44 mouse cellular contexts compared by ENCODE assay signal in genomic region chr1:152738793-152739192, GRCm38 (mm10). TPM values are rescaled to one million over a fixed set of nuclear protein-coding genes. Genes with fewer than 3 reads are reported as not detected.
DNase-seq lines count a peak whose midpoint lies in the region; ATAC-seq and TF ChIP-seq lines count a peak whose summit lies in the region.
"Had no signal": no experiment of that assay in that cellular context is flagged by ENCODE, and none has a peak within 500 bp of the region (broad histone marks: within the 10 kb centered on the region; RNA-seq: fewer than 3 reads in every experiment).

No protein-coding gene starts in this region.

- no peaks in the 10 kb centered on the region for H3K9me3 ChIP-seq in heart, embryonic 11.5 days (replicated peaks; ENCODE audit: control insufficient read depth, low read length)
- 0 out of 2 replicates have a peak, but pooled peaks cover 2% of the 10 kb centered on the region for H3K9me3 ChIP-seq in heart, embryonic 16.5 days (replicated peaks; ENCODE audit: control insufficient read depth, low read length)
- H3K9me3 ChIP-seq: embryonic facial prominence, embryonic 13.5 days; forebrain, embryonic 12.5 days; hindbrain, embryonic 12.5 days; limb, embryonic 13.5 days; lung, embryonic 15.5 days; neural tube, embryonic 12.5 days had no signal

- no peaks in the 10 kb centered on the region for H3K27me3 ChIP-seq in heart, adult 2 months (ENCODE audit: control insufficient read depth, insufficient read depth, low read length)
- H3K27me3 ChIP-seq in heart, embryonic 11.5 days (ENCODE audit: control insufficient read depth, insufficient read depth, low read length) = no peaks in the 10 kb centered on the region
- no peaks in the 10 kb centered on the region for H3K27me3 ChIP-seq in heart, embryonic 16.5 days (ENCODE audit: control insufficient read depth, insufficient read depth, low read length)
- H3K27me3 ChIP-seq: embryonic facial prominence, embryonic 13.5 days; forebrain, embryonic 12.5 days; hindbrain, embryonic 12.5 days; limb, embryonic 13.5 days; lung, embryonic 15.5 days; neural tube, embryonic 12.5 days had no signal

- no peak overlapping the region for H3K4me2 ChIP-seq in heart, embryonic 11.5 days
- H3K4me2 ChIP-seq in heart, embryonic 16.5 days (ENCODE audit: low read depth, low read length) = no peak overlapping the region
- H3K4me2 ChIP-seq: embryonic facial prominence, embryonic 13.5 days; forebrain, embryonic 12.5 days; hindbrain, embryonic 12.5 days; limb, embryonic 13.5 days; liver, embryonic 11.5 days; lung, embryonic 15.5 days; midbrain, embryonic 11.5 days; neural tube, embryonic 12.5 days had no signal

- H3K27ac ChIP-seq in heart, adult 2 months = peak overlapping the region; percentile 47
- peak overlapping the region; percentile 25; the same call in 1 of the 2 replicates for H3K27ac ChIP-seq in heart, embryonic 11.5 days (ENCODE audit: low read depth, low read length)
- peak overlapping the region; percentile 85 for H3K27ac ChIP-seq in heart, embryonic 16.5 days (ENCODE audit: low read length)
- H3K27ac ChIP-seq: embryonic facial prominence, embryonic 13.5 days; forebrain, embryonic 12.5 days; hindbrain, embryonic 12.5 days; left cerebral cortex, adult 2 months; limb, embryonic 13.5 days; lung, embryonic 15.5 days; neural tube, embryonic 12.5 days had no signal

- H3K4me1 ChIP-seq in heart, adult 2 months (ENCODE audit: control insufficient read depth, insufficient read depth, low read length) = peaks cover 4% of the 10 kb centered on the region; the same call in 1 of the 2 replicates
- peaks cover 7% of the 10 kb centered on the region; the same call in 1 of the 2 replicates for H3K4me1 ChIP-seq in heart, embryonic 11.5 days (ENCODE audit: control insufficient read depth, insufficient read depth, low read length)
- peaks cover 14% of the 10 kb centered on the region for H3K4me1 ChIP-seq in heart, embryonic 16.5 days (ENCODE audit: control insufficient read depth, insufficient read depth, low read length)
- H3K4me1 ChIP-seq: forebrain, embryonic 12.5 days; hindbrain, embryonic 12.5 days; neural tube, embryonic 12.5 days had no signal

- peak; percentile 57 to 76 for DNase-seq in heart, adult 2 months
- peak; percentile 31 to 48 for DNase-seq in heart, postnatal 36 days
- no peak for DNase-seq in embryo, embryonic 10 days (ENCODE audit: low spot score)
- no peak for DNase-seq in gastrocnemius, postnatal 36 days
- no peak for DNase-seq in thymus, postnatal 36 days
- no peak for DNase-seq in right cerebral cortex, postnatal 4 days
- DNase-seq: adrenal gland, adult 8-10 months; cerebellum, adult 2 months; cerebellum, postnatal 14 days; embryo, embryonic 11 days; forebrain, postnatal 0 days; kidney, adult 11 months; kidney, postnatal 25 days; lung, postnatal 36 days; right cerebral cortex, adult 18-20 months; thymus, adult 2 months had no signal

- WGBS in heart, adult 2 months = 58% methylated on average over 9 of the region's 9 CpGs
- 43% methylated on average over 9 of the region's 9 CpGs for WGBS in heart, embryonic 11.5 days (ENCODE audit: insufficient replicate concordance)
- WGBS in heart, embryonic 16.5 days = 25% methylated on average over 9 of the region's 9 CpGs

- no peak for TF ChIP-seq CTCF in heart, adult 2 months (IDR thresholded peaks at IDR 0.05)

- no peak overlapping the region for H3K4me3 ChIP-seq in heart, adult 2 months
- H3K4me3 ChIP-seq in heart, embryonic 11.5 days (ENCODE audit: low read depth, low read length) = no peak overlapping the region
- H3K4me3 ChIP-seq in heart, embryonic 16.5 days (ENCODE audit: low read length) = no peak overlapping the region
- H3K4me3 ChIP-seq: embryonic facial prominence, embryonic 13.5 days; erythroblast, embryonic 14.5 days; forebrain, embryonic 12.5 days; hindbrain, embryonic 12.5 days; left cerebral cortex, adult 2 months; limb, embryonic 13.5 days; lung, embryonic 15.5 days; myocyte; neural tube, embryonic 12.5 days had no signal

- peak; percentile 89 for TF ChIP-seq EP300 in heart, adult 2 months (IDR thresholded peaks at IDR 0.05; ENCODE audit: insufficient read depth, low read depth, low read length)

- no peak for TF ChIP-seq POLR2A in heart, adult 2 months (IDR thresholded peaks at IDR 0.05; ENCODE audit: insufficient read depth, low read depth, low read length)

- H3K79me2 ChIP-seq in heart, adult 2 months (replicated peaks; ENCODE audit: control insufficient read depth, insufficient read depth, low read length) = no peaks in the 10 kb centered on the region

- ATAC-seq in heart, embryonic 11.5 days (replicated peaks; ENCODE audit: insufficient number of reproducible peaks, low FRiP score, low TSS enrichment) = 0 out of 2 replicates have a peak, but pooled peaks have one; percentile 46
- ATAC-seq in heart, embryonic 16.5 days (replicated peaks; ENCODE audit: extremely low read depth, insufficient read depth, low FRiP score) = peak; percentile 95
- ATAC-seq: activated CD4-positive, CD25-positive, alpha-beta regulatory T cell, adult 4 months; forebrain, postnatal 0 days; midbrain, embryonic 16.5 days had no signal

- intact Hi-C loops in heart, adult 2 months (cut with DNase I) = no loop called here
- intact Hi-C loops in heart, postnatal 36 days (cut with DNase I) = no loop called here
- intact Hi-C loops in gastrocnemius, postnatal 36 days (cut with DNase I) = no loop called here

- no peaks in the 10 kb centered on the region for H3K36me3 ChIP-seq in heart, adult 2 months (ENCODE audit: control insufficient read depth, insufficient read depth, low read length)
- H3K36me3 ChIP-seq in heart, embryonic 11.5 days (ENCODE audit: control insufficient read depth, insufficient read depth, low read length) = no peaks in the 10 kb centered on the region
- 0 out of 2 replicates have a peak, but pooled peaks cover 3% of the 10 kb centered on the region for H3K36me3 ChIP-seq in heart, embryonic 16.5 days (ENCODE audit: control insufficient read depth, insufficient read depth)
- H3K36me3 ChIP-seq: embryonic facial prominence, embryonic 13.5 days; forebrain, embryonic 12.5 days; hindbrain, embryonic 12.5 days; limb, embryonic 13.5 days; lung, embryonic 15.5 days; neural tube, embryonic 12.5 days had no signal

- no peak overlapping the region for H3K9ac ChIP-seq in heart, adult 2 months (ENCODE audit: low read depth, low read length)
- H3K9ac ChIP-seq in heart, embryonic 11.5 days (ENCODE audit: low read depth, low read length) = no peak overlapping the region
- H3K9ac ChIP-seq in heart, embryonic 16.5 days (ENCODE audit: low read length) = no peak overlapping the region
- H3K9ac ChIP-seq: embryonic facial prominence, embryonic 13.5 days; forebrain, embryonic 12.5 days; forebrain, postnatal 0 days; hindbrain, embryonic 12.5 days; limb, embryonic 13.5 days; lung, embryonic 15.5 days; neural tube, embryonic 12.5 days had no signal

RNA-seq across cellular contexts. Expression of gene Apobec4, which starts 11.6 kb away (rescaled TPM):
- not detected for total RNA-seq in heart, adult 2 months (2021)
- polyA plus RNA-seq in heart, adult 2 months (2012; rRNA removed) = not detected in 2 replicates
- polyA plus RNA-seq in heart, embryonic 11.5 days (2014; fragmentation: Nextera tagmentation; extraction: Ambion mirVana) = not detected in 2 replicates
- polyA plus RNA-seq in heart, embryonic 16.5 days (2015; fragmentation: Nextera tagmentation; extraction: Ambion mirVana) = not detected in 2 replicates
- not detected for total RNA-seq in heart, postnatal 36 days (2021)
- total RNA-seq in gastrocnemius, postnatal 36 days (2021) = not detected
- total RNA-seq: adrenal gland, adult 8-10 months; adrenal gland, postnatal 4 days; CH12.LX; ES-E14; gastrocnemius, adult 8-10 months; layer of hippocampus, adult 18-20 months; layer of hippocampus, postnatal 14 days; left cerebral cortex, adult 2 months; left cerebral cortex, postnatal 36 days; megakaryocyte, adult 5-6 weeks had no signal
- polyA plus RNA-seq: activated CD4-positive, CD25-positive, alpha-beta regulatory T cell, adult 4 months; C2C12; cerebellum, adult 2 months; embryonic facial prominence, embryonic 13.5 days; erythroblast, embryonic 14.5 days; forebrain, embryonic 12.5 days; gonadal fat pad, adult 2 months; hindbrain, embryonic 12.5 days; kidney, embryonic 14.5 days; limb, embryonic 13.5 days; liver, embryonic 11.5 days; liver, embryonic 16.5 days; midbrain, embryonic 11.5 days; midbrain, embryonic 16.5 days; myocyte; neural tube, embryonic 12.5 days; spleen, adult 2 months; thymus, adult 2 months had no signal

RNA-seq across cellular contexts. Expression of gene Rgl1, which starts 27.4 kb away (rescaled TPM):
- 10 to 100 TPM; 28.4 to 33.2 TPM for total RNA-seq in heart, adult 2 months (2021)
- 14.9 and 22.7 TPM in 2 replicates for polyA plus RNA-seq in heart, adult 2 months (2012; rRNA removed)
- polyA plus RNA-seq in heart, embryonic 11.5 days (2014; fragmentation: Nextera tagmentation; extraction: Ambion mirVana) = 61.0 and 68.7 TPM in 2 replicates
- polyA plus RNA-seq in heart, embryonic 16.5 days (2015; fragmentation: Nextera tagmentation; extraction: Ambion mirVana) = 60.1 and 61.0 TPM in 2 replicates
- 10 to 100 TPM; 34.9 to 38.3 TPM for total RNA-seq in heart, postnatal 36 days (2021)
- 10 to 100 TPM; 10.8 to 10.9 TPM for total RNA-seq in gastrocnemius, postnatal 36 days (2021)

RNA-seq across cellular contexts. Expression of gene Arpc5, which starts 27.5 kb away (rescaled TPM):
- total RNA-seq in heart, adult 2 months (2021) = 10 to 100 TPM; 26.4 to 27.7 TPM
- polyA plus RNA-seq in heart, adult 2 months (2012; rRNA removed) = 23.6 and 32.9 TPM in 2 replicates
- polyA plus RNA-seq in heart, embryonic 11.5 days (2014; fragmentation: Nextera tagmentation; extraction: Ambion mirVana) = 257 and 268 TPM in 2 replicates
- polyA plus RNA-seq in heart, embryonic 16.5 days (2015; fragmentation: Nextera tagmentation; extraction: Ambion mirVana) = 196 and 229 TPM in 2 replicates
- 10 to 100 TPM; 33.3 to 36.6 TPM for total RNA-seq in heart, postnatal 36 days (2021)
- total RNA-seq in gastrocnemius, postnatal 36 days (2021) = 10 to 100 TPM; 11.9 to 12.5 TPM

Comparison
In these comparisons a context has a peak if more than half of its experiments do, and no peak if none do; other contexts are left out.
1. DNase-seq: peak in heart, adult 2 months (2 of 2) and heart, postnatal 36 days (2 of 2); none in embryo, embryonic 10 days (single experiment), gastrocnemius, postnatal 36 days (0 of 2), thymus, postnatal 36 days (0 of 2) and right cerebral cortex, postnatal 4 days (single experiment).
2. H3K27ac ChIP-seq: peak in every context shown above with its lines; median percentile 85 in heart, embryonic 16.5 days; 47 in heart, adult 2 months; 25 in heart, embryonic 11.5 days.